Mouse (Mus musculus) megakaryocyte, embryonic 14.5 days (primary cell): ENCODE data around the gene Col24a1.

Source experiments
- FLI1 ChIP-seq: IDR thresholded peaks from 2 replicates; pipeline ENCODE4 v1.6.1; 2012; ENCODE audit warnings: low read length, inconsistent platforms, mixed read lengths
- GATA1 ChIP-seq: IDR thresholded peaks from 3 replicates; pipeline ENCODE4 v1.6.1; 2012; ENCODE audit warnings: mixed read lengths, low read length, inconsistent platforms, borderline replicate concordance

- TF ChIP-seq GATA1 (no peak), FLI1 (no peak)
Measured at GRCm38 (mm10) chr3:145508550-145508949, 216.3 kb downstream of the Col24a1 start.
